Mouse (Mus musculus): Measurements from ENCODE around the gene Folr1. TPM values are rescaled to one million over a fixed set of nuclear protein-coding genes. Genes with fewer than 3 reads are reported as not detected.
A peak's percentile ranks its signal among the peaks of the same experiment; 100 is the strongest.

Folr1 gene
- polyA plus RNA-seq (2021), result 73.6 TPM

DNA sequence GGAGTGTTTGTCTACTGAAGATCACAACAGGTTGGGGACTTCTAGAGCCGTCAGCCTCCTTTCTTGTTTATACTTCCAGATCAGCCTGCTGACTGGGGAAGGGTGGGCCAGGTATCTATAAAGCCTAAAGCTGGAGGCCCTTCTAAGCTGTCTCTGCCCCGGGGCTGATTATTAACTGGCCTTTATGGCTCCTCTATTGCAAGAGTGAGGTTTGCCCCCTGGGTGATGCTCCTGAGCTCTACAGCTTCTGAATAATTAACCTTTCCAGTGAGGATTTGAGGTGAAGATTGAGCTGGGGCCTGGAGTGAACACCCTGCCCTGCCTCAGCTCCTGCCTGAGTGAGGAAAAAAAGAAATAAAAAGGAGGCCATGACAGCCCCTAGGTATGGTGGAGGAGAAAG is at the start of gene Folr1:
Gene Folr1 (minus strand): TSS at position 160 of the 400 bp plus-strand sequence.
- H3K27me3 ChIP-seq, result no peaks in the 10 kb centered on the region
- ChIA-PET POLR2A (interaction anchor here (1.3 kb wide), 1 partner anchor 32 kb away, joined by 4 read pairs; the partner anchor contains the start of gene Inppl1), CTCF (interaction anchor here (0.9 to 2.5 kb wide), 3 partner anchors 12 to 37 kb away, joined by 3 to 7 read pairs (median 4); no protein-coding TSS in a partner anchor)
- ATAC-seq, result no peak
- no peak for TF ChIP-seq CTCF (IDR thresholded peaks at IDR 0.05)
- no peak for DNase-seq (ENCODE audit: low read depth, low spot score)
- in situ Hi-C loops (cut with MboI; ENCODE audit: low pct_unique_long_range_greater_than_20kb), result no loop called here

DNA sequence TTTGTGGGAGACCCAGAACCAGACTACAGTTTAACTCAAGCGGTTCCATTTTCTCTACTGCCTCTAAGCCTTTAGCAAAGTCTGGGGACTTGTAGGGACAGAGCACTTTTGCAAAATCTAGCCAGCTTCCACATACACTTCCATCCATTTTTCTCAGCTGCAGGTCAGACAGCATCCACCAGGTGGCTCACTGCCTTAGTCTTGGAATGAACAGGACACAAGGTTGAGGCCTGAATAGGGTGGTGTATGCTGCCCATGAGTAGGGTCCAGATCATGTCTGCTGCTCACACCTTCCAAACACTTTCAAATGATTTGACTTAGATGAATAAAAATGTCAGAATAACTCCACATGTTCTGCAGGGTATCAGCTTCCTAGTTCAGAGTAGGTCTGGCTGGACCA is 47.5 kb upstream of the Folr1 start:
- in situ Hi-C loops (cut with MboI; ENCODE audit: low pct_unique_long_range_greater_than_20kb), result loop anchor here (5.0 kb wide), 1 partner anchor 159 kb away; no protein-coding TSS in a partner anchor
- DNase-seq (ENCODE audit: low read depth, low spot score), result no peak
- ChIA-PET CTCF (interaction anchor here (0.8 to 2.7 kb wide), 7 partner anchors 10 to 98 kb away, joined by 3 to 9 read pairs (median 4); partner anchors contain the start of genes Lrrc51 and Numa1), POLR2A (interaction anchor here (1.4 kb wide), 1 partner anchor 51 kb away, joined by 3 read pairs; no protein-coding TSS in a partner anchor)
- peak; percentile 54 for ATAC-seq
- peak; percentile 80 for TF ChIP-seq CTCF (IDR thresholded peaks at IDR 0.05)
- no peaks in the 10 kb centered on the region for H3K27me3 ChIP-seq

DNA sequence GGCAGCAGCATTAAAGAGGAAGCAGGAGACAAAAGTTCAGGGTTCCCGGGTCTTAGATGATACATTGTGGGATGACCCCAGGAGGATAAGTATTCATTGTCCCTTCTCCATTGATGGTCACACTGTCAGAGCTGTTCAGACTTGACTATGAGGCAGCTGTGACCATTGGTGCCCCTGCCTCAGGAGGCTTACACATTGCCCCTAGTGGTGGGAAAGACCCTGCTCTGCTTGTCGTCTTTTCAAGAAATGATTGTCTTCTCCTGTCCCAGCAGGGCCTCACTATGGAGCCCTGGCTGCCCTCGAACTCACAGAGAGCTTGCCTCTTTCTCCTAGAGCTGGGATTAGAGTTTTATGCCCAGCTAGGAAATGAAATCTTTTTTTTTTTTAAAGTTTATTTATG is 41.4 kb upstream of the Folr1 start:
- H3K27me3 ChIP-seq, result no peaks in the 10 kb centered on the region
- DNase-seq (ENCODE audit: low read depth, low spot score) (no peak), ATAC-seq (no peak)
- in situ Hi-C loops (cut with MboI; ENCODE audit: low pct_unique_long_range_greater_than_20kb), result no loop called here
- POLR2A ChIA-PET, result no interaction called here
- no peak for TF ChIP-seq CTCF (IDR thresholded peaks at IDR 0.05)
- CTCF ChIA-PET, result no interaction called here

DNA sequence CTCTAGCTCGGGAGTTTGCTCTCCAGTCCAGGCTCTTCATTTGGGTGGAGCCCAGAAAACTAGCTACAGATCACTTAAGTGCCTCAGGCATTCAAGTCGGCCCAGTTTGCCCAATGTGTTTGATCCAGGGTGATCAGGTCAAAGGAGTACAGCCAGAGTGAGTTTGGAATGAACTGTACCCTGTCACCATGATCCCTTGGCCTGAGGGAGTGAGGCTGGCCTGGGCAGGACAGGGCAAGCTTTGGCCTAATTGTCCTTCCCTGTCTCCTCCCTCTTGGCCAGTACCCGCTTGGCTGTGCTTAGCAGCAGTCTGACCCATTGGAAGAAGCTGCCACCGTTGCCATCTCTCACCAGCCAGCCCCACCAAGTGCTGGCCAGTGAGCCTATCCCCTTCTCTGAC is 39.5 kb upstream of the Folr1 start:
- no peak for TF ChIP-seq CTCF (IDR thresholded peaks at IDR 0.05)
- ChIA-PET POLR2A (no interaction called here), CTCF (no interaction called here)
- ATAC-seq (no peak), DNase-seq (ENCODE audit: low read depth, low spot score) (no peak)
- in situ Hi-C loops (cut with MboI; ENCODE audit: low pct_unique_long_range_greater_than_20kb), result no loop called here
- no peaks in the 10 kb centered on the region for H3K27me3 ChIP-seq

DNA sequence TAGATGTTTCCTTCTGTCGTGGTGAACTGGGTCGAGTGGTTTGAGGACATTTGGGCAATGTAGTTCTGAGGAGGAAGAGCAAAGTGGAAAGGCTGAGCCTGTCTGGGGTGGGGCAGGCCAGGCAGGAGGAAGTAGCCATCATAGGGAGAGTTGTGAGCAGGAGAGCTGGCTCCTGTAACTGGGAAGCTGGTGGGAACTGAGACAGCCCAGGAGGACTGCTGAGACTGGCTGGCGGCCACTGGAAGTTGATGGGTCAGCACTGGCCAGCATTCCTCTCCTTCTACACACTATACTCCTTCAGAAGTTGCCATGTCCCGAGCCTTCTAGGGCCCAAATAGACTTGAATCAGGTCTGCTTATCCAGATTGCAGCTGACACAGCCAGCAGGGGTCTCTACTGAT is 37.8 kb upstream of the Folr1 start:
- no peak for ATAC-seq
- ChIA-PET POLR2A (no interaction called here), CTCF (no interaction called here)
- no peak for DNase-seq (ENCODE audit: low read depth, low spot score)
- TF ChIP-seq CTCF (IDR thresholded peaks at IDR 0.05), result no peak
- H3K27me3 ChIP-seq, result no peaks in the 10 kb centered on the region
- in situ Hi-C loops (cut with MboI; ENCODE audit: low pct_unique_long_range_greater_than_20kb), result loop anchor here (10.0 kb wide), 1 partner anchor 244 kb away; the partner anchor contains the start of gene Clpb

DNA sequence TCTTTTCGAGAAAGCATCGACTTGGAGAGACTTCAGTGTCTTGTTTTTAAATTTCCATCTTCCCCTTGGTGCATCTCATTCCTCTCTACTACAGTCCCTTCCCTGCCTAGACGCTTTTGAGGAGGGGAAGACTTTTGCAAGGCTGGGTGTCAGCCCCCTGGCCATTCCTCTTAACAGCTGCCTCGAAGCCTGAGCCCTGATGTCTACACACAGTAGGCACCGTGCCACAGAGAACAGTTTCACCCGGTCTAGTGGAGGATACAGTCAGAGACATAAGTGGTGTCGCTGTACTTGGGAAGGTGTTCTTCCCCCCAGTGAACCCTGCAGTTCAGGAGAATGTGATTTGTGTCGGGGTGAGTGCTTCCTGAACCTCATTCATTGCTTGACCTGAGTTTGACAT is 36.1 kb upstream of the Folr1 start:
- ChIA-PET POLR2A (interaction anchor here (0.9 kb wide), 1 partner anchor 8 kb away, joined by 3 read pairs; no protein-coding TSS in a partner anchor), CTCF (interaction anchor here (1.4 kb wide), 1 partner anchor 36 kb away, joined by 3 read pairs; the partner anchor contains the start of gene Folr1)
- TF ChIP-seq CTCF (IDR thresholded peaks at IDR 0.05), result no peak
- H3K27me3 ChIP-seq, result no peaks in the 10 kb centered on the region
- DNase-seq (ENCODE audit: low read depth, low spot score), result no peak
- in situ Hi-C loops (cut with MboI; ENCODE audit: low pct_unique_long_range_greater_than_20kb), result loop anchor here (10.0 kb wide), 1 partner anchor 242 kb away; the partner anchor contains the start of gene Clpb
- ATAC-seq, result no peak

DNA sequence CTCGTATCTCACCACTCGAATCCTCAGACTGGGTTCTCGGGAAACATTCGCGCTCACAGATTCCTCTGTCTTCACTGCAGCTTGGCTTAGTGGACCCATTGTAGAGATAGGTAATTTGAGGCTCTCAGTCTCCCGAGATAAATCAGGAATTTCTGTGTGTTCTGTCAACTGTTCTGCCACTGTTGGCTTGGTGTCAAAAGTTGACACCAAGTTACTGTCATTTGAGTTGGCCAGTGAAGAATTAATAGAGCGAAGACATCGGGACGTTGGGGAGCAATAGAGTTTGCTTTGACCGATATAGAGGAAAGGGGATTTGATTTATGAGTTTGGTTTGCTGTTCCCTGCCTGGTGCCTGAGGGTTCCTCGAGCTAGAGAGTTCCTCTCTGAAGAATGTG is 35.7 kb upstream of the Folr1 start, which contains the start of gene Tomt:
Gene Tomt (minus strand): TSS at position 73 of the 395 bp plus-strand sequence.
- DNase-seq (ENCODE audit: low read depth, low spot score), result no peak
- no peaks in the 10 kb centered on the region for H3K27me3 ChIP-seq
- TF ChIP-seq CTCF (IDR thresholded peaks at IDR 0.05), result no peak
- CTCF ChIA-PET, result no interaction called here
- in situ Hi-C loops (cut with MboI; ENCODE audit: low pct_unique_long_range_greater_than_20kb), result loop anchor here (10.0 kb wide), 1 partner anchor 241 kb away; the partner anchor contains the start of gene Clpb
- no peak for ATAC-seq
- POLR2A ChIA-PET, result interaction anchor here (0.9 kb wide), 1 partner anchor 8 kb away, joined by 3 read pairs; no protein-coding TSS in a partner anchor

DNA sequence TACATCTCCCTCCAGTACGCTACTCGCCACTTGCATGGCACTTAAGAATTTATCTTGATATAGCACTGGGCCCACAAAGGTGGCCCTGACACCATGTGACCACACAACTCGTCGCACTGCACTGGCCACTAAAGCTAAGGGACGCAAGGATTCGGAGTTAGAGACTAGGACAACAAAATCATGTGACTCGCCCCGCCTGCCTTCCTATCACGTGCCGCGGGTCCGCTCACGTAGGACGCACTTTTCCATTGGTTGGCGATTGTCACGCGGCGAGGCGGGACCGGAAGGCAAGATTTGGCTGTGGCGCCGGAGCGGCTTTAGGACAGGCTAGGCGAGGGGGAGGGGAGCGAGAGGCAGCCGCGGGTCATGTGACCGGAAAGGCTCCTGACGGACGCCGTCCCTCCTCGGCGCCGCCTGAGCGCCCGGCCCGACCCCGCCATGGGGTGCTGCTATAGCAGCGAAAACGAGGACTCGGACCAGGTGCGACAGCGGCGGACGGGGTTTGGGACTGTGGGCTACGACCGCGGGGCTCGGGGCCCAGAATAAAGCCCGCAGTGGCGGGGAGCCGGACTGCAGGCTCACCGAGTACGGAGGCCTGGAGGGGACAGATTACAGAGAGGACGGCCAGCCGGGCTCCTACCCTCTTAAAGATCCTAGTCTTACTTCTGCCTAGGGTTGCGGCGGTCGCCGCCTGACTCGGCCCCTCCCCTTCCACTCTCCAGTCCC is 35.1 kb upstream of the Folr1 start, which contains the start of gene Lamtor1:
Gene Lamtor1 (plus strand): TSS at position 344 of the 726 bp plus-strand sequence.
- ATAC-seq, result peak; percentile 89
- ChIA-PET POLR2A (interaction anchor here (0.9 kb wide), 1 partner anchor 7 kb away, joined by 3 read pairs; no protein-coding TSS in a partner anchor), CTCF (no interaction called here)
- in situ Hi-C loops (cut with MboI; ENCODE audit: low pct_unique_long_range_greater_than_20kb), result loop anchor here (10.0 kb wide), 1 partner anchor 241 kb away; the partner anchor contains the start of gene Clpb
- H3K27me3 ChIP-seq, result no peaks in the 10 kb centered on the region
- peak; percentile 93 for DNase-seq (ENCODE audit: low read depth, low spot score)
- no peak for TF ChIP-seq CTCF (IDR thresholded peaks at IDR 0.05)

DNA sequence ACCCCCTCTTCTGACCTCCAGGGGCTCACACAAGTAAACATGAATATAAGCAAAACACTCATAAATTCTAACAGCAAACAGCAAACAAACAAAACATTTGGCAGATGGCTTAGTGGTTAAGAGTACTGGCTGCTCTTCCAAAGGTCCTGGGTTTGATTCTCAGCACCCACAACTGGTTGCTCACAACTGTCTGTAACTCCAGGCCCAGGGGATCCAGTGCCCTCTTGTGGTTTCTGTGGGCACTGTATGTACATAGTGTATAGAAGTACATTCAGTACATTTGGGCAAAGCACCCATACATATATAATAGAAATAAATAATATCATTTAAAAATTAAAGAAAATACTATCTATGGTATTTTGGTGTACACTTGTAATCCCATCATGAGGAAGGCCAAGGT is 32.3 kb upstream of the Folr1 start:
- ChIA-PET CTCF (no interaction called here), POLR2A (no interaction called here)
- H3K27me3 ChIP-seq, result no peaks in the 10 kb centered on the region
- in situ Hi-C loops (cut with MboI; ENCODE audit: low pct_unique_long_range_greater_than_20kb), result loop anchor here (10.0 kb wide), 1 partner anchor 238 kb away; the partner anchor contains the start of gene Clpb
- ATAC-seq (no peak), DNase-seq (ENCODE audit: low read depth, low spot score) (no peak)
- TF ChIP-seq CTCF (IDR thresholded peaks at IDR 0.05), result no peak

DNA sequence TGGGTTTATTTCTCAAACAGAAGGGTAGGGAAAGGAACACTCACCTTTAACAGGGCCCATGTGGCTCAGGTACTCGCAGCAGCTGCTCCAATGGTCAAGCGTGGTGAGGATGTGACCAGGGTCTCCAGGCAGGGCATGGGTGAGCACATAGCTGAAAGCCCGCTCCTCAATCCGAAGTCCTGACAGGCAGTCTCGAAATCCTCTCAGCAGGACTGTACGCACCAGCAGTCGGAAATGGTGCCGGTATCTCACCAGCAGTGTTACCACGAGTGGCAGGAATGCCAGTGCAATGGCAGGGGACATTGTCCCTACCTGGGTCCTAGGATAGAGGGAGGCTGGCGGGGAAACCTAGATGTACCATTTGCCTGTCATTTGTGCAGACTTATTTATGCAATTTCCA is 31.4 kb upstream of the Folr1 start:
- POLR2A ChIA-PET, result no interaction called here
- in situ Hi-C loops (cut with MboI; ENCODE audit: low pct_unique_long_range_greater_than_20kb), result loop anchor here (10.0 kb wide), 1 partner anchor 237 kb away; the partner anchor contains the start of gene Clpb
- ATAC-seq, result no peak

More for the DNA sequence above, 31.4 kb upstream of the Folr1 start:
- no peaks in the 10 kb centered on the region for H3K27me3 ChIP-seq
- TF ChIP-seq CTCF (IDR thresholded peaks at IDR 0.05), result no peak
- CTCF ChIA-PET, result no interaction called here
- DNase-seq (ENCODE audit: low read depth, low spot score), result no peak

All from Patski (cell line).